Mouse (Mus musculus): ENCODE measurements at regions not wholly inside any gene's neighbourhood (a gene's known extent, or its start where the extent isn't known, plus 50 kb on each side); places are given as distances from the start of the nearest gene placed in this dataset.

DNA sequence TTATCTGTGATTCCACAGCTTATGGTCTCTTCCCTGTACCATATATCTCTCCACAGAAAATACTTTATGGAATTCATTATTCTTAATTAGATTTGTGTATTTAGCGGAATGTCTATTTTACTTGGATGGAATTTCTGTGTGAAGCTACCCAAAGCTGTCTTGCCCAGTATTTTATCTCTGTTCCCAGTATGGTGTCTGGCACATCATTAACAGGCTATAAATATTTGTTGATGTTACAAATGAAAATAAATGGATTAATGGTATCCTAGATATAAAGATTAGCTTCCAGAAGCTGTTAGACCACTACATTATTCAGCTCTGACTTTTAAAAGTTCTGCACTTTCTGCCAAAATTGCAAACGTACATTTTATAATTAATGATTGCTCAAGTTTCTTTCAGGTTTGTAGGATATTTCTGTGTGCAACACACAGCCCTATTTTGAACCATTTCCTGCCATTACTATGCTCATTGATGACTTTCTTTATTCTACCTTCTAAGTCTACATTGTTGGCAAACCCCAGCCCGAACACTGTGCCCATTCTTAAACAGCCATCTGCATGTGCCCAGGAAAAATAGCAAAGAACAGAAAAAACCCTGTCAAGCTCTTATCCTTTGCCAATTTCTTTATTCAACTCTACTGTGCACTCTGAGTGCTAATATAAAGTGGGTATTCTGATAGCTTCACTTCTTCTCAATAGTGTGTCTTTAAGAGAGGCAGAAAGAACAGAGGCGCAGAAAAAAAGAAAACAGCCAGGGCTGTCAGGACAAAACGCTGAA is 1066.7 kb downstream of the Tecrl start:
- intact Hi-C loops (cut with DNase I): no loop called here
- Histone ChIP-seq H3K27ac (no peak overlapping the region), H3K4me3 (no peak overlapping the region)
- DNase-seq: no peak
- no peak for TF ChIP-seq CTCF (IDR thresholded peaks at IDR 0.05)

- Histone ChIP-seq H3K27ac (no peak overlapping the region), H3K4me3 (no peak overlapping the region)
- no peak for DNase-seq
- intact Hi-C loops (cut with DNase I): no loop called here
- TF ChIP-seq CTCF (IDR thresholded peaks at IDR 0.05): no peak
Measured at GRCm38 (mm10) chr5:82253356-82254104, 1101.5 kb downstream of the Tecrl start.

DNA sequence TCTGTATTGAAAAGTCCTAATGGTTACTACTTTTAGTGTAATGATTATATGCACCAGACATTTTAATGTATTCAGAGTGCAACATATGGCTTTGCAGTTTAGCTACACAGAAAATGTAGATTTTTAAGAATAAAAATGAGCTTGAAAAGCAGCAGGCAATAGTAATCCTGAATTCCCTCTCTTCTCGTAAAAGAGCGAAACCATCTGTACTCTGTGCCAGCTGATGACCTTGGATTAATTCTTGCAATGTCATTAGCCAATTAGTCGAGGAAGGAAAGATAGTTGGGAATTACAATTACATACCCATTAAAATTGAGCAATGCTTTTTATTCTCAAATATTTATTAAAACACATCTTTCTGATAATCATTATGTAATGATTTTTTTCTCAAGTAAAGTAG is 1128.7 kb downstream of the Tecrl start:
- intact Hi-C loops (cut with DNase I): no loop called here
- no peak for DNase-seq
- Histone ChIP-seq H3K4me3 (no peak overlapping the region), H3K27ac (no peak overlapping the region)
- TF ChIP-seq CTCF (IDR thresholded peaks at IDR 0.05): no peak

GRCm38 (mm10) chr5:82223622-82224021 is 1131.4 kb downstream of the Tecrl start:
- DNase-seq: no peak
- H3K4me3 ChIP-seq: no peak overlapping the region
- TF ChIP-seq CTCF (IDR thresholded peaks at IDR 0.05): no peak
- intact Hi-C loops (cut with DNase I): no loop called here
- H3K27ac ChIP-seq: no peak overlapping the region

GRCm38 (mm10) chr5:82203606-82204005 is 1151.4 kb downstream of the Tecrl start:
- Histone ChIP-seq H3K4me3 (no peak overlapping the region), H3K27ac (no peak overlapping the region)
- no peak for DNase-seq
- intact Hi-C loops (cut with DNase I): no loop called here
- TF ChIP-seq CTCF (IDR thresholded peaks at IDR 0.05): no peak
